Mouse (Mus musculus) CH12.LX (cell line): ENCODE measurements around the gene Rimkla.
A peak's percentile ranks its signal among the peaks of the same experiment; 100 is the strongest.

Experiments used
- CTCF ChIP-seq, 2 experiments: IDR thresholded peaks in 1 of 2; conservative IDR thresholded peaks in 1 of 2; 2 replicates each; pipeline ENCODE4 v1.5.1; 2011 to 2012; ENCODE audit warnings: low read depth in 2 of 2, low read length in 2 of 2, improper control_type of control experiment in 1 of 2, inconsistent platforms in 1 of 2, mild to moderate bottlenecking in 1 of 2, moderate library complexity in 1 of 2
- ETS1 ChIP-seq: conservative IDR thresholded peaks from 2 replicates; pipeline ENCODE4 v1.6.1; 2012; ENCODE audit warnings: low read depth, mild to moderate bottlenecking, inconsistent platforms, low read length, improper control_type of control experiment, moderate library complexity
- MAX ChIP-seq: IDR thresholded peaks from 2 replicates; pipeline ENCODE4 v1.6.1; 2011; ENCODE audit warnings: low read length, improper control_type of control experiment
- MYC ChIP-seq: IDR thresholded peaks from 2 replicates; pipeline ENCODE4 v1.6.1; 2011; ENCODE audit warnings: low read depth, mild to moderate bottlenecking, improper control_type of control experiment, low read length
- POLR2A ChIP-seq: IDR thresholded peaks from 2 replicates; pipeline ENCODE4 v1.6.1; 2011; ENCODE audit warnings: low read depth, mild to moderate bottlenecking, improper control_type of control experiment, low read length
- POLR2AphosphoS2 ChIP-seq: IDR thresholded peaks from 2 replicates; pipeline ENCODE4 v1.6.1; 2011; ENCODE audit warnings: low read depth, low read length, improper control_type of control experiment
- TBP ChIP-seq: conservative IDR thresholded peaks from 2 replicates; pipeline ENCODE4 v1.6.1; 2011; ENCODE audit warnings: low read depth, low read length, improper control_type of control experiment
- UBTF ChIP-seq: IDR thresholded peaks from 2 replicates; pipeline ENCODE4 v1.6.1; 2012; ENCODE audit warnings: low read depth, mild to moderate bottlenecking, inconsistent platforms, low read length, improper control_type of control experiment, moderate library complexity
- USF1 ChIP-seq: IDR thresholded peaks from 2 replicates; pipeline ENCODE4 v1.6.1; 2014; ENCODE audit warnings: low read depth, mild to moderate bottlenecking, inconsistent platforms, low read length, improper control_type of control experiment
- ZC3H11A ChIP-seq: IDR thresholded peaks from 2 replicates; pipeline ENCODE4 v1.6.1; 2012; ENCODE audit warnings: low read depth, mild to moderate bottlenecking, inconsistent platforms, low read length, improper control_type of control experiment

- TF ChIP-seq MAX (peak; percentile 70), POLR2AphosphoS2 (no peak), POLR2A (peak; percentile 76), UBTF (no peak), TBP (peak; percentile 84), MYC (peak; percentile 79; the same call in 1 of the 2 replicates), ETS1 (peak; percentile 88), ZC3H11A (no peak), USF1 (no peak), CTCF (conservative IDR thresholded peaks at IDR 0.05 in 1 of 2, IDR thresholded peaks at IDR 0.05 in 1 of 2; ENCODE audit: low read depth in 2 of 2, low read length in 2 of 2) (no peak)
Measured at GRCm38 (mm10) chr4:119463756-119464419, 28.5 kb downstream of the Rimkla start.
